Mouse (Mus musculus): ENCODE measurements around the gene Mast3.

Mast3 gene

GRCm38 (mm10) chr8:70760350-70760749 is 44.5 kb downstream of the Mast3 start:
- DNase-seq (ENCODE audit: low spot score), result no peak

- no peak for DNase-seq (ENCODE audit: low spot score)
Measured at GRCm38 (mm10) chr8:70758616-70759561, 46.0 kb downstream of the Mast3 start.

GRCm38 (mm10) chr8:70758308-70758615 is 46.6 kb downstream of the Mast3 start:
- no peak for DNase-seq (ENCODE audit: low spot score)

- no peak for DNase-seq (ENCODE audit: low spot score)
Measured at GRCm38 (mm10) chr8:70757523-70758307, 47.1 kb downstream of the Mast3 start.

- no peak for DNase-seq (ENCODE audit: low spot score)
Measured at GRCm38 (mm10) chr8:70756476-70757040, 48.3 kb downstream of the Mast3 start.

- DNase-seq (ENCODE audit: low spot score), result no peak
Measured at GRCm38 (mm10) chr8:70755661-70756475, 49.0 kb downstream of the Mast3 start.

GRCm38 (mm10) chr8:70754871-70755660 is 49.8 kb downstream of the Mast3 start:
- DNase-seq (ENCODE audit: low spot score), result no peak

GRCm38 (mm10) chr8:70754043-70754870 is 50.6 kb downstream of the Mast3 start, which contains the start of gene Rab3a:
Gene Rab3a, plus strand, starts transcription at chr8:70754679.
- DNase-seq (ENCODE audit: low spot score), result peak; percentile 97

- no peak for DNase-seq (ENCODE audit: low spot score)
Measured at GRCm38 (mm10) chr8:70753151-70753550, 51.7 kb downstream of the Mast3 start.

- no peak for DNase-seq (ENCODE audit: low spot score)
Measured at GRCm38 (mm10) chr8:70752000-70752764, 52.7 kb downstream of the Mast3 start.

- DNase-seq (ENCODE audit: low spot score), result no peak
Measured at GRCm38 (mm10) chr8:70750128-70750680, 54.6 kb downstream of the Mast3 start.

GRCm38 (mm10) chr8:70749097-70749674 is 55.7 kb downstream of the Mast3 start:
- no peak for DNase-seq (ENCODE audit: low spot score)

- no peak for DNase-seq (ENCODE audit: low spot score)
Measured at GRCm38 (mm10) chr8:70748246-70749096, 56.4 kb downstream of the Mast3 start.

GRCm38 (mm10) chr8:70747211-70747890 is 57.5 kb downstream of the Mast3 start:
- no peak for DNase-seq (ENCODE audit: low spot score)

GRCm38 (mm10) chr8:70746676-70747075 is 58.2 kb downstream of the Mast3 start:
- no peak for DNase-seq (ENCODE audit: low spot score)

- DNase-seq (ENCODE audit: low spot score), result no peak
Measured at GRCm38 (mm10) chr8:70745691-70746220, 59.1 kb downstream of the Mast3 start.

- no peak for DNase-seq (ENCODE audit: low spot score)
Measured at GRCm38 (mm10) chr8:70744806-70745205, 60.0 kb downstream of the Mast3 start.

Measured in layer of hippocampus, adult 9-10 months (tissue).